ENCODE assay signal across 9 mouse cellular contexts in genomic region chr19:31114690-31115089, GRCm38 (mm10). TPM values are rescaled to one million over a fixed set of nuclear protein-coding genes. Genes with fewer than 3 reads are reported as not detected.
DNase-seq lines count a peak whose midpoint lies in the region; ATAC-seq and TF ChIP-seq lines count a peak whose summit lies in the region.
"Had no signal": no experiment of that assay in that cellular context is flagged by ENCODE, and none has a peak within 500 bp of the region (broad histone marks: within the 10 kb centered on the region; RNA-seq: fewer than 3 reads in every experiment).

No protein-coding gene starts in this region.

- H3K9me3 ChIP-seq in hindbrain, postnatal 0 days (ENCODE audit: low read length) = no peaks in the 10 kb centered on the region
- H3K9me3 ChIP-seq: liver, embryonic 13.5 days had no signal

- no peaks in the 10 kb centered on the region for H3K27me3 ChIP-seq in hindbrain, postnatal 0 days (ENCODE audit: insufficient read depth, low read length)
- H3K27me3 ChIP-seq: liver, embryonic 13.5 days had no signal

- no peaks in the 10 kb centered on the region for H3K36me3 ChIP-seq in hindbrain, postnatal 0 days (ENCODE audit: insufficient read depth, low read length)
- H3K36me3 ChIP-seq: liver, embryonic 13.5 days had no signal

- ATAC-seq in hindbrain, postnatal 0 days = 0 out of 2 replicates have a peak, but pooled peaks have one; percentile 32
- no peak for ATAC-seq in cerebellum, adult (ENCODE audit: insufficient number of reproducible peaks, low FRiP score, low TSS enrichment)

- no peak overlapping the region for H3K9ac ChIP-seq in hindbrain, postnatal 0 days (replicated peaks; ENCODE audit: low read length)
- H3K9ac ChIP-seq: liver, embryonic 13.5 days had no signal

- no peak overlapping the region for H3K27ac ChIP-seq in hindbrain, postnatal 0 days
- H3K27ac ChIP-seq: liver, embryonic 13.5 days had no signal

- 18% methylated on average over 4 of the region's 4 CpGs for WGBS in hindbrain, postnatal 0 days

- no peak for TF ChIP-seq CTCF in hindbrain, postnatal 0 days (IDR thresholded peaks at IDR 0.05; ENCODE audit: low read depth)

- H3K4me2 ChIP-seq in hindbrain, postnatal 0 days (ENCODE audit: low read depth, low read length) = no peak overlapping the region
- H3K4me2 ChIP-seq: liver, embryonic 13.5 days had no signal

- H3K4me1 ChIP-seq in hindbrain, postnatal 0 days (ENCODE audit: insufficient read depth, low read length) = no peaks in the 10 kb centered on the region
- H3K4me1 ChIP-seq: liver, embryonic 13.5 days had no signal

- no peak overlapping the region for H3K4me3 ChIP-seq in hindbrain, postnatal 0 days (ENCODE audit: low read length)
- H3K4me3 ChIP-seq: liver, embryonic 13.5 days had no signal

- peak; percentile 6 for DNase-seq in cerebellum, adult 9-10 months
- DNase-seq in cerebellum, postnatal 36 days = no peak
- DNase-seq in 3T3-L1 (ENCODE audit: low read depth, low spot score) = peak; percentile 11
- peak; percentile 64 for DNase-seq in hindbrain, postnatal 0 days (ENCODE audit: low spot score)
- DNase-seq in lung, postnatal 14 days = peak; percentile 6
- DNase-seq in gastrocnemius, adult 8-10 months (ENCODE audit: low spot score in 2 of 2) = no peak
- DNase-seq in spleen, postnatal 14 days (ENCODE audit: low spot score in 2 of 2) = no peak
- DNase-seq: liver, embryonic 13.5 days had no signal

RNA-seq across cellular contexts. Expression of gene Cstf2t, which starts 32.1 kb away (rescaled TPM):
- 58.1 and 70.8 TPM in 2 replicates for total RNA-seq in hindbrain, postnatal 0 days (2014; rRNA removed)
- polyA plus RNA-seq in hindbrain, postnatal 0 days (2015; fragmentation: Nextera tagmentation; extraction: Ambion mirVana) = 52.1 and 53.5 TPM in 2 replicates
- 10 to 100 TPM; 13.8 to 20.8 (median 15.3) TPM for total RNA-seq in gastrocnemius, adult 8-10 months (2022)

Comparison
In these comparisons a context has a peak if more than half of its experiments do, and no peak if none do; other contexts are left out.
1. DNase-seq: peak in cerebellum, adult 9-10 months (single experiment), 3T3-L1 (single experiment), hindbrain, postnatal 0 days (single experiment) and lung, postnatal 14 days (single experiment); none in cerebellum, postnatal 36 days (0 of 2), gastrocnemius, adult 8-10 months (0 of 2) and spleen, postnatal 14 days (0 of 2).